Mouse (Mus musculus): ENCODE results near the gene Med26.
A peak's percentile ranks its signal among the peaks of the same experiment; 100 is the strongest.

Gene Med26

DNA sequence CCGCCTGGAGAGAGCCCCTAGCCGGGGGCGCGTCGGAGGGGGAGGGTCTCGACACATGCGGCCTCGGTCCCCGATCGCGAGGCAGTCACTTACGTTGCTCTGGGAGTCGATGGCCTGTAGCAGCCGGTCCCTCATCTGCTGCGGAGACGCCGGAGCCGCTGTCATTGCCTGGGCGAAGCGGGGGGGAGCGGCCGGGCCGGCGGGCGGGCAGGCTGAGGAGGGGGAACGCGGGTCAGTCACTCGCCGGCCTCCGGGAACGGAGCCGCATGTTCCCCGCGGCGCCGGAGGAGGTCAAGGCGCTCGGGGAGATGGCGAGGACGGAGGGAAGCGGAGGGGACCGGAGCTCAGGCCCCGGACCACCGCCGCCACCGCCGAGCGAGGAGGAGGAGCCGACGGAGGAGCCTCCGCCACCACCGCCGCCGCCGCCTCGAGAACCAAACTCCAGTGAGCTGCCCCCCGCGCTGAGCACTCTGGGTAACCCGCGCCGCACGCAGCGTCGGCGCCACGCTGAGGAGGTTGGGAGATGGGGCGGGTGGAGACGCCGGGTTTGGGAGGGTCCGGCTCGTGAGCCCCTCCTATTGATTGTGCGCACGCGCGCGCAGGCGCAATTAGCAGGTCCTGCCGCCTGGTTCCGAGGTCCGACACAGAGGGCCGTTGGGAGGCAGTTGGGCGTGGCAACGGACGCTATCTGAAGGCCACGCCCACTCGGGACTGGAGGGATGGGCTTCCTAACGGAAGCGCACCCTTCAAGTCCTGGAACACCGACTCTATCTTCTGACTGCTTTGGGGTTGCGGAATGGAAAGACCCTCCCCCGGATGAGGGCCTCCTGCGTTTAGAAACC, at the start of gene Med26:
Gene Med26 (minus strand): TSS at position 469 of the 842 bp plus-strand sequence.
- peak; percentile 91 to 93 for DNase-seq (ENCODE audit: low read depth in 2 of 2, low spot score in 2 of 2)

DNA sequence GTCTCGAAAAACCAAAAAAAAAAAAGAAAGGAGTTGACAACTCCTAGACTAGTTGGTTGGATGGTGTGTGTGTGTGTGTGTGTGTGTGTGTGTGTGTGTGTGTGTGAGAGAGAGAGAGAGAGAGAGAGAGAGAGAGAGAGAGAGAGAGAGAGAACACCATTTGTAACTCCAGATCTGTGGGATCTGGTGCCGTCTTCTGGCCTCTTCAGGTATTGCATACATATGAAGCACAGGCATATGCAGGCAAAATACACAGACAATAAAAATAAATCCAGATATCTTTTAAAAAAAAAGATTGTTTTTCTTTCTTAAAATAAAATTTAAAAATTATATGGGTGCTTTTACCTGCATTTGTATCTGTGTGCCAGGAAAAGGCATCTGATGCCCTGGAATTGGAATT, 42.1 kb upstream of the Med26 start:
- peak in 1 of 2 experiments; percentile 39 for DNase-seq (ENCODE audit: low read depth in 2 of 2, low spot score in 2 of 2)

DNA sequence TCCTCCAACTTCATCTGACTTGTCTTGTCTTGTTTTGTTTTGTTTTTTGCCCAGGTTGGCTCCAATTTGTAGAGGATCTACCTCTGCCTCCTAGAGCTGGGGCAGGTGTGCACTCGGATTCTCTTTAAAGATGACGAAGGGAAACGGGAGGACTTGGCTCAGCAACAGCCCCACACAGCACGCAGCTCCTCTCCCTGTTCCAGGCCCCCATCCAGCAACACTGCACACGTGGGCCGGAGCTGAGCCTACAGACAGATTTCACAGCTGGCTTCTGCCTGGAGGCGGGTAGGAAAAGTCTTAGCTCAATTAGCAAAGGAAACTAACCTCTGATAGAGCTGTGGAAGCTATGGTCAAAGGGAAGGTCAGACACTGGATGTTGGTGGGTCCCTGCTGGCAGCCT, 41.2 kb upstream of the Med26 start:
- no peak for DNase-seq (ENCODE audit: low read depth in 2 of 2, low spot score in 2 of 2)

DNA sequence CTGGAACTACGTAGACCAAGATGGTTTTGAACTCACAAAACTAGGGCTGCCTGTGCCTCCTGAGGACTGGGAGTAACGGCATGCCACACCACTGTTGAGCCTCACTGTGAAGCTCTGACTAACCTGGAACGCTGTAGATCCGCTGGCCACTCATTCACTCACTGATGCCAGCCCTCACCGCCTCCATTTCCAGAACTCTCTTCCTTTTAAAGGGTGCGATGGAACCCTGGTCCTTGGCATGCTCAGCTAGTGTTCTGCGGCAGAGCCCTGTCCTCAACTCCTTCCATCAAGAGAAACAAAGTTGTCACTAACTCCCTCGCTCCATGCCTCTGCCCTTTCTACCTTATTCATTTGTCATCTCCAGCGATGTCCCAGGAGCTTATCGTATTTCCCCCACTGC, 40.8 kb upstream of the Med26 start:
- no peak for DNase-seq (ENCODE audit: low read depth in 2 of 2, low spot score in 2 of 2)

DNA sequence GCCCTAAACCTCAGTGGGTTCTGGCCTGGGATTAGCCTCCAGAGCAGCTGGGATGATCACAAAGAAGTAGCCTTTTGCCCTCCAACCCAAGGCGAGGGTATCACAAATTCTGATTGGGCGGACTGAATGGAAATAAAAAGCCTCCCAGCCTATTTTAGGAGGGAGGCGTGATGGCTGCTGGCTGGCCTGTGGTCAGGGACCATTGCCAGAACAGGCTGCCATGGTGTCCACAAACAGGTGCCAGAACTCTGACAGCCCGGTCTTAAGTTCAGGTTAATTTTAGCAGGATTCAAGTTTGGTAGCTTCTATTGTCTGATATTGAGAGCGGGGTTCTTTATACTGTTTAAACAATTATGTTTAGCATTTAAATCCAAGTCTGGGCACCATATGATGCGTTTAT, 39.7 kb upstream of the Med26 start:
- no peak for DNase-seq (ENCODE audit: low read depth in 2 of 2, low spot score in 2 of 2)

DNA sequence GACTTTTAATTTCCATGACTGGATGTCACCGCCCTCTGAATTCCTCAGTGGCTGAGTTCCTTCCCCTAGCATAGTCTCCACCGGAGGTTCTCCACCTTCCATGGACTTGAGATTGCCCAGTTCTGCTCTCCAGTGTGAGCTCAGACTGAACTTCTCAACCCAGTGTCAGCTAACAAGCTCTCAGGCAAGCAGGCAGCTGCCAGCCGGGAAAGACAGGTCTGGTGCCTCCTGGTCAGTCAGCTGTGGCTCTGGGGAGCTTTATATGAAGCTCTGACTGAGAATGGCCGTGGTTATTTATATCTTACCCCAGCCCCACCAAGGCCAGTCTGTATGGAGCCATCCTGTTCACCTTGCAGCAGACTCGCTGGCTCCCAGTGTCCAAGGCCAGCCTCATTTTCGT, 36.3 kb upstream of the Med26 start:
- DNase-seq (ENCODE audit: low read depth in 2 of 2, low spot score in 2 of 2) = no peak

DNA sequence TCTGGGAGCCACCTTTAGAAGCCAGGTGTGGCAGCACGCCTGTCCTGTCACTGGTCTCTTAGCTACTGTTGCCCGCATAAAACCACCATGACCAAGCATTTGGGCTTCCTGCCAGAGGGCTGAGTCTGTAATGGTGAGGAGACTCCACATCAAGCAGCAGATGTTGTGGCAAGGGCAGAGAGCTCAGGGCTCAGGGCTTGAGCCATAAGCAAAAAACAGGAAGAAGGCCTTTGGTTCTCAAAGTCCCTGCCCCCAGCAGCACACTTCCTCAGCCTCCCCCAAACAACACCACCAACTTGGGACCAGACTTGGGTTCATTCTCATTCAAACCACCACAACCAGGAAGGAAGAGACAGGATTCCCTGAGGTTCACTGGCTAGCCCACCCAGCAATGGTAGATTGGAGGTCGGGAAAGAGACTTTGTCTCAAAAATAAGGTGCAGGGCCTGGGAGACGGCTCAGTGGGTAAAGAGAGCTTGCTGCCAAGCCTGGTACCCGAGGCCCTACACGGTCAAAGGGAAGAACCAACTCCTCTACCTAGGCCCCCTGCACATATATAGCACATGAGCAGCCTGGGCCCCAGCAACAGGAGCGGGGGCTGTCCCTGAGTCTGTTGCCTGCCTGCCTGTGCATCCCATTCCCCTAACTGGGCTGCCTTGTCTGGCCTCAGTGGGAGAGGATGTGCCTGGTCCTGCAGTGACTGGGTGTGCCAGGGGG, 35.1 kb upstream of the Med26 start:
- no peak for DNase-seq (ENCODE audit: low read depth in 2 of 2, low spot score in 2 of 2)

DNA sequence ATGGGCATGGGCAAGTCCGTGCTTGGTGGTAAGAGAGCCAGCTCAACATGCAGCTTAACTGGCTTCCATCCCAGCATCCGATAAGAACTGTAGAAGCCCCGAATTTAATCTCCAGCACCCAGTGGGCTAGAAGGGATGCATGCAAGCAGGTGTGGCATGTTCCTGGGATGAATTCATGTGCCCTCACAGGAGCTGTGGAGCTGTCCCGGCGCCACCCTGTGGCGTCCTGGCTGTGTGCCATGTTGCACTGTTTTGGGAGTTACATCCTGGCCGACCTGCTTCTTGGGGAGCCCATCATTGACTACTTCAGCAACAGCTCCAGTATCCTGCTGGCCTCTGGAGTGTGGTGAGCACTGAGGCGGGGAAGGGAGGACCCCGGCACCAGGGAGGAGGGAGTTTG, 31.3 kb upstream of the Med26 start:
- no peak for DNase-seq (ENCODE audit: low read depth in 2 of 2, low spot score in 2 of 2)

DNA sequence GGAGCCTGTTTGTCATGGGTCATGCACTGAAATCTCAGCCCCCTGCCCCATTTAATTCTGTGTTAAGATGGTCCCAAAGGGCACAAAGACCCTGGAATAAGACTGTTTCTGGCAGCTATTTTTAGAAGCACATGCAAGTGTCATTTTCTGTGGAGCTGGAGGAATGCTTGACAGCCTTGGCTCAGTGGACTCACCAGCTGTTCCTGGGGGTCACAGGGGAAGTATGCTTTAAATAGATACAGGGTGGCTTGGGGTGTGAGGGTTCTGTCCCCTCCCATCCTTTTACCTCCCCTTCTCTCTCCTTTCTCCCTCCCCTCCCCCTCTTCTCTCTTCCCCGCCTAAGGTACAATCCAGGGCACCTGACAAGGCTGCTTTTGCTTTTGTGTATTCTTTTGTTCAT, 29.9 kb upstream of the Med26 start:
- no peak for DNase-seq (ENCODE audit: low read depth in 2 of 2, low spot score in 2 of 2)

DNA sequence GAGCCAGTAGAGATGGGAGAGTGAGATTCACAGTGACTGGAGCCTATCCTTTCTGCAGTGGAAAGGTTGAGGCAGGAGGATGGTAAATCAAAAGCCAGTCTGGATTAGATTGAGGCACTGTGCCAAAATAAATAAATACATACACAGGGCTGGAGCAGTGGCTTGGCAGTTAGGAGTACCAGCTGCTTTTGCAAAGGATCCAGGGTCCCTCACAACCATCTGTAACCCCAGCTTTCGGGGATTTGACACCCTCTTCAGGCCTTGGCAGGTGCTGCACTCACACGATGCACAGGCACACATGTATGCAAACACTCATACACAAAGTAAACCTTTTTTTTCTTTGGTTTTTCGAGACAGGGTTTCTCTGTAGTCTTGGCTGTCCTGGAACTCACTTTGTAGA, 29.2 kb upstream of the Med26 start:
- DNase-seq (ENCODE audit: low read depth in 2 of 2, low spot score in 2 of 2) = no peak

DNA sequence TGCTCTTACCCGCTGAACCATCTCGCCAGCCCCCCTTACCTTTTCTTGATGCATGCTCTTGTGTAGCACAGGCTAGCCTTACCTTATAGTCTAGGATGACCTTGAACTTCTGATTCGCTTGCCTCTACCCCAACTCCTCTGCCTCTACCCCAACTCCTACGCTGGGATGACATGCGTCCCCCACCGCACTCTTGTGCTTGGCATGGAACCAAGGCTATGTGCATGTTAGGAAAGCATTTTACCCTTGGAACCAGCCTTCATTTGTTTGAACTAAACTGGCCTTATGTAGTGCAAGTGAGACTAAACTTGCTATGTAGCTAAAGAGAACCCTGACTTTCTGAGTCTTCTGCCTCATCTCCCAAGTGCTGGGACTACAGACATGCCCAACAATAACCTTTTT, 27.8 kb upstream of the Med26 start:
- no peak for DNase-seq (ENCODE audit: low read depth in 2 of 2, low spot score in 2 of 2)

DNA sequence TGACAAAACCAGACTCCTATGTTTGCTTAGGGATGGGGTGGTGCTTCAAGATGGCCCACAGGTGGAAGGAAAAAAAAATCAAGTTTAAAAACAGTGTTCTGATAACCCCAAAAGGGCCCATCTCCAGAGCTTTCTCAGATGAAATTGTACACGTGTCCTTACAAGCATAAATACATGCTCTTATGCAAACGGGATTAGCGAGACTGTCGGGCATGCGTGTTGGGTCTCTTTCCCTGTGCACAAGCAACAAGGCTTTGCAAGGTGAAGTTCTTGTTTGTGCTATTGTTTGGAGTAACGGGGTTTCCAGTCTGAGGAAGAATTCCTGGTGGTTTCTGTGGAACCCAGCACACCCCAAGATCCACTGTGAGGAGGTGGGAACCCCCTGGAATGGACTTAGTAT, 25.4 kb upstream of the Med26 start:
- no peak for DNase-seq (ENCODE audit: low read depth in 2 of 2, low spot score in 2 of 2)

DNA sequence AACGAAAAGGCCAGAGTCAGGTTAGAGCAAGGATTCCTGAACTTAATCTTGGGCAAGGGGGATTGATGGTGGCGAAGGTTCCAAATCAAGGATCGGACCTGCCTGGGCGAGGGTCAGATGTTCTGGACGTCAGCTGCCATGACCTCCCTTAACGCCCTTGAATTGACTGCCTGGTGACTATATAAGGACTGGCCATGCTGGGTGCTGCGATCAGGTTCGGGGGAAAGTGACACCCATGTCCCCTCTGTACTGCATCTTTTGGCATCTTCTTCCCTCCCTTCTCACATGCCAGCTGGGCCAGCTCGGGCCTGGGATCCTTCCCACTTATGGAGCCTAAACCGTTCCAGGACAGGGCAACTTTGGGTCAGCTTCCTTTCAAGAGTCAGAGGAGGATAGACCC, 24.4 kb upstream of the Med26 start:
- no peak for DNase-seq (ENCODE audit: low read depth in 2 of 2, low spot score in 2 of 2)

DNA sequence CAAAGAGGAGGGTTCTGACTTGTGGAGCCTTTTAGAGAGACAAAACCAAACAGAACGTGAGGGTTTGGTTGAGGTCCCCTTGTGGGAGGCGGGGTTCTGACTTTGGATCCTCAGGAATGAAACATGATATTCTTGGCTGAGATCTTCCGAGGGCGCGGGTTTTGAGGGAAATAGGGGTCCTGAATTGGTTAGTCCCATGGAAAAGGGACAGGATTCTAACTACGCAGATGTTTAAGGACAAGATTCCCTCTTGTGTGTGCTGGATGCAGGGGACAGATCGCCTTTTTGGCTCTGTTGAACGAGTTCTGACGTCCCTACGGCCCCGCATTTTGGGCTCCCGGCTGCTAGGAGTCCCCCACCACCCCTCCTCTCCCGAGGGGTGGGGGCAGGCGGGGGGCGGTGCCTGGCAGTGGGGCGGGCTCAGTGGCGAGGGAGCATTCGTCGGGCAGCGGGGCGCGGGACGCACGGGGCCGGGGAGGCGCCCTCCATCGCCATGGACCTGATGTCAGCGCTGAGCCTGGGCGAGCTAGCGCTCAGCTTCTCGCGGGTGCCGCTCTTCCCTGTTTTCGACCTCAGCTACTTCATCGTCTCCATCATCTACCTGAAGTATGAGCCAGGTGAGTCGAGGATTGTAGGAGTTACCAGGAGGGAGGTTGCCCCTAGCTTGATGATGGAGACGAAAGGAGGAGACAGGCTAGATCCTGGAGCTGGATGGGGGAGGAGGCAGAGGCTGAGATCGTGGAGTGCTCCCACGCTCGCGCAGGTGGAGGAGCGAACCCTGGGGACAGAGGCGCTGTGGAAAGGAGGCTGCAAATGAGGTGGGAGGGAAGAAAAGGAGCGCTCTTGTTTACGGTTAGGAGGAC, 23.8 kb upstream of the Med26 start, which contains the start of gene Tmem38a:
Gene Tmem38a (plus strand): TSS at position 445 of the 863 bp plus-strand sequence.
- peak; percentile 48 to 60 for DNase-seq (ENCODE audit: low read depth in 2 of 2, low spot score in 2 of 2)

DNA sequence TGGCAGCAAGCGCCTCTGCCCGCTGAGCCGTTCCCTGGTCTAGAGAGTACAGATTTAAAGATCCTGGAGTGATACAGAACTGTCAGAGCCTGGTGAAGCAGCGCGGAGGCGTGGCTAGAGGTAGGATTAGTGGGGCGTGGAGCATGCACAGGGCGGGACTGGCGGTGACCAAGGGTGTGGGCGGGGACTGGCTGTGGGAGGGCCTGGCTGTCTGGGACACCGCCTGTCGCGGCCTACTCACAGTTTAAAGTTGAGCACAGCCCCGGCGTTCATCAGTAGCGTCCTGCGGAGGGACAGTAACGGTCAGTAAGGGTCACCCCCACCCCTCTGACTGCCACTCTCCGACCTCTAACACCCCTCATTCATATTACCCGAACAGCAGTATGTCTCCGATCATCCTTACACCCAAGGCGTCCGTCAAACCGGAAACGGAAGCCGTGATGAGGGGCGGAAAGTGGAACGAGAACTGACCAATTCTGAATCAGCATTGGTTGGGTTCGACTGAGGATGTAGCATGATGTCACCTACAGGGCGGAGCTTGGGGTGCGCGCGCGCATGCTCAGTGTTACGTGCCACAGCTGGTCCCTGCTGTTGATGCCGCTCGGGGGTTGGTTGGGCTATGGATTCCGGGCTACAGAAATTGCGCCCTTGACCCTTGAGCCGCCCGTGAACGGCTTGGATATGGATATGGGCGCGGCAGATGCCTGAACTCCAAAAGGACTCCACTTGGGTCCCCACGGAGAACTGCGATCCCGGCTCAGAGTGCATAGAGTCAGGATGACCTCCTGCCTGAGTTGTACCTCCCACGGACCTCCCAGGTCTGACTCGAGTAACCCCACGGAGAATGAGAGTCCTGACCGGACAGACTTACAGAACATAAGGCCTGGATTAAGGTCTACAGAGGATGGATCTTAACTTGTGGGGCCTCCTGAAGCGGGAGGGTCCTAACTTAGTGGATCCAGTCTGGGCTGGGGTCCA, 22.9 kb upstream of the Med26 start, which contains the start of gene Smim7:
Gene Smim7 (minus strand): TSS at position 456 of the 978 bp plus-strand sequence.
- DNase-seq (ENCODE audit: low read depth in 2 of 2, low spot score in 2 of 2) = peak; percentile 95 to 98

DNA sequence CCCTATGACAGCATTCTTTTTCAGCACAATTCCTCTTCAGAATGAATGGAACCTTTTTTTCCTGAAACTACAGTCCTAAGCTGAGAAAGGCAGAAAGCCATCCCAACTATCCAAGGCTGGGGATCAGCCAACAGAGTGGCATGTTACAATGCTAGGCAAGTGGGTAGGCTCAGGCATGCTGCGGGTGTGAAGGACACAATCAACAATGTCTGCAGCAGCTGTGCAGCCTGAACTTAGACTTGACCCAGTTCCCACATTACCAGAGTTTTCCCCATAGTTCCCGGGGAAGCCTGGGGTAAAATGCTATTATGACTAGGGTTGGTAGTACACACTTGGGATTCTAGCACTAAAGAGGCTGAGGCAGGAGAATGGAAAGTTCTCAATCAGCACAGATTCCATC, 17.9 kb upstream of the Med26 start:
- no peak for DNase-seq (ENCODE audit: low read depth in 2 of 2, low spot score in 2 of 2)

DNA sequence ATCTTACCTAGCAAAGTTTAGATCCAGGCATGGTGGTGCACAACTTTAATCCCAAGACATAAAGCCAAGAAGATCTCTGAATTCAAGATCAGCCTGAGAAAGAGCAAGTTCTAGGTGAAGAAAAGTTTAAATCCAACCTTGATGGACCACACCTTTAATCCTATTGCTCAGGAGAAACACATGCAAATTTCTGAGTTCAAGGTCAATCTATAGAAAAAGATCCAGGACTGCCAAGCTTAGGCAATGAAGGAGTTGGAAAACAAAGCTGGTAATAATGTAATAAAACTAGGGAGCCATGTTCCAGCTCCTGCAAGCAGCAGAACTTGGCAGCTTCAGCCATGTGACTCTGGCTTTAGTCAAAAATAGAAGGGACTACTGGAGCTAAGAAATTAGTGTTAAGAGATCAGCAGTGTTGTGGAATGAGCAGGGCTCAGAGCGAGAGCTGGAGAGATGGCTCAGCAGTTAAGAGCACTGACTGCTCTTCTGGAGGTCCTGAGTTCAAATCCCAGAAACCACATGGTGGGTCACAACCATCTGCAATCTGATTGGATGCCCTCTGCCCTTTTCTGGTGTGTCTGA, 13.1 kb upstream of the Med26 start:
- no peak for DNase-seq (ENCODE audit: low read depth in 2 of 2, low spot score in 2 of 2)

DNA sequence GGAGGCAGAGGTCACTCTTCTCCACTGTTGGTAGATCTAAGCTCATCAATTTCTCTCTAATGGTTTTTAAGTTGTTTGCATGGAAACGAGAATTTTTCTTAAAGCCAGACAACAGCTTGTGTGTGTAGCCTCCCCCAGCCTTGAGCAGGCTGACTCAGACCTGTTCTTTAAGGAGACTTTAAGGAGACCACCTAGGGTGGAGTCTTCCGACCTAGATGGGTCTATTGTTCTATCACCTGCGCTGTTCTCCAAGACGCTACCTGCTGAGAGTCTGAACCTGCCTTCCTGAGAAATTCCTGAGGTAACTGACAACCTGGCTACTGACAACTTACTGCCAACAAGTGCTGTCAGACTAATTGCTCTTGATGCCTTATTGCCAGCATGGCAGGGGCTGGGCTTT, 7.7 kb upstream of the Med26 start:
- no peak for DNase-seq (ENCODE audit: low read depth in 2 of 2, low spot score in 2 of 2)

DNA sequence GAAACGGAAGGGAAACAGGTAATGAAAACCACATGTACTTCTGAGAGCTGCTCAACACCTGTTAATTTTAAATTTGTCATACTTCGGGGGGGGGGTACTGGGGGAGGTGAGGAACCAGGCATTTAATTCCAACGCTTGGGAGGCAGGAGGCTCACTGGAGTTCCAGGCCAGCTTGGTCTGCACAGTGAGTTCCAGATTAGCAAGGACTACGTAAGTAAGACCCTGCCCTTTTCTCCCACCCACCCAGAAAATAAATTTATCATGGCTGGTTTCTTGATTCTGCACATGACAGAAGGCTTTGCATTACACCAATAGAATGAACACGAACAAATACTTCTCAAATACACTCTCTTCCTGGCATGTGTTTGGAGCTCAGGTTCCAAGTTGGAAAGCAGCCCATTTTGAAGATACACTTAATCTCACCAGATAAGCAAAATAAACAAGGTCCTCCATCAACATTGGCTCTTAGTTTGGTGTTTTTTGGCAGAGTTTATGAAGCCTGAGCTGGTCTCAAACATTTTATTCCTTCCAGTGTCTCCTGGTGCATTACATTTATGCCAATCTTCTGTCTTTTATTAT, 1.3 kb upstream of the Med26 start:
- no peak for DNase-seq (ENCODE audit: low read depth in 2 of 2, low spot score in 2 of 2)
